Mouse (Mus musculus) layer of hippocampus, adult 18-20 months (tissue): ENCODE measurements at regions not wholly inside any gene's neighbourhood (a gene's known extent, or its start where the extent isn't known, plus 50 kb on each side); places are given as distances from the start of the nearest gene placed in this dataset.

Experiments
- DNase-seq, 2 experiments: peaks; one replicate each; pipeline ENCODE4 v3.0.0; 2022; ENCODE audit warnings: low spot score in 2 of 2

- no peak for DNase-seq
These were observed 88.6 kb upstream of the Mbnl3 start for GRCm38 (mm10) chrX:51294797-51295506.

- peak in 1 of 2 experiments; percentile 0 for DNase-seq
These were observed 86.0 kb upstream of the Mbnl3 start for GRCm38 (mm10) chrX:51292310-51292709.

GRCm38 (mm10) chrX:51278270-51278669 lies 71.9 kb upstream of the Mbnl3 start:
- DNase-seq: peak in 1 of 2 experiments; percentile 3

GRCm38 (mm10) chrX:51264746-51265145 lies 58.4 kb upstream of the Mbnl3 start:
- DNase-seq: peak in 1 of 2 experiments; percentile 9
